Mouse (Mus musculus) ES-E14 (cell line): Measurements from ENCODE around the gene Ddx20.

Experiments used
- CHD2 ChIP-seq: IDR thresholded peaks from 2 replicates; pipeline ENCODE4 v1.6.1; 2014; ENCODE audit warnings: mild to moderate bottlenecking, low read depth, low read length, inconsistent platforms
- HCFC1 ChIP-seq: IDR thresholded peaks from 2 replicates; pipeline ENCODE4 v1.6.1; 2012; ENCODE audit warnings: low read length, inconsistent platforms, borderline replicate concordance; ENCODE audit not compliant: insufficient read depth
- MAFK ChIP-seq: IDR thresholded peaks from 2 replicates; pipeline ENCODE4 v1.6.1; 2014; ENCODE audit warnings: mild to moderate bottlenecking, low read depth, low read length, inconsistent platforms; ENCODE audit not compliant: insufficient read depth
- ZC3H11A ChIP-seq: IDR thresholded peaks from 2 replicates; pipeline ENCODE4 v1.6.1; 2012; ENCODE audit warnings: low read depth, mild to moderate bottlenecking, inconsistent platforms, low read length, borderline replicate concordance
- ZNF384 ChIP-seq: IDR thresholded peaks from 2 replicates; pipeline ENCODE4 v1.6.1; 2012; ENCODE audit warnings: low read depth, low read length, inconsistent platforms

GRCm38 (mm10) chr3:105716353-105717000 is 29.1 kb upstream of the Ddx20 start:
- TF ChIP-seq CHD2: no peak
- no peak for TF ChIP-seq ZC3H11A
- TF ChIP-seq HCFC1: no peak
- no peak for TF ChIP-seq ZNF384
- TF ChIP-seq MAFK: no peak
